Mouse (Mus musculus) CH12.LX (cell line): ENCODE data around the gene Zswim3.

ENCODE experiments used
- CTCF ChIP-seq, 2 experiments: IDR thresholded peaks in 1 of 2; conservative IDR thresholded peaks in 1 of 2; 2 replicates each; pipeline ENCODE4 v1.5.1; 2011 to 2012; ENCODE audit warnings: low read depth in 2 of 2, low read length in 2 of 2, improper control_type of control experiment in 1 of 2, inconsistent platforms in 1 of 2, mild to moderate bottlenecking in 1 of 2, moderate library complexity in 1 of 2
- EP300 ChIP-seq: IDR thresholded peaks from 2 replicates; pipeline ENCODE4 v1.6.1; 2011; ENCODE audit warnings: low read length, improper control_type of control experiment
- ETS1 ChIP-seq: conservative IDR thresholded peaks from 2 replicates; pipeline ENCODE4 v1.6.1; 2012; ENCODE audit warnings: low read depth, mild to moderate bottlenecking, inconsistent platforms, low read length, improper control_type of control experiment, moderate library complexity
- MXI1 ChIP-seq: IDR thresholded peaks from 2 replicates; pipeline ENCODE4 v1.6.1; 2011; ENCODE audit warnings: mild to moderate bottlenecking, low read depth, low read length, improper control_type of control experiment
- PAX5 ChIP-seq: IDR thresholded peaks from 2 replicates; pipeline ENCODE4 v1.6.1; 2012; ENCODE audit warnings: low read length, inconsistent platforms, mixed read lengths
- POLR2A ChIP-seq: IDR thresholded peaks from 2 replicates; pipeline ENCODE4 v1.6.1; 2011; ENCODE audit warnings: low read depth, mild to moderate bottlenecking, improper control_type of control experiment, low read length
- SMC3 ChIP-seq: IDR thresholded peaks from 2 replicates; pipeline ENCODE4 v1.6.1; 2011; ENCODE audit warnings: low read depth, low read length, improper control_type of control experiment
- ZC3H11A ChIP-seq: IDR thresholded peaks from 2 replicates; pipeline ENCODE4 v1.6.1; 2012; ENCODE audit warnings: low read depth, mild to moderate bottlenecking, inconsistent platforms, low read length, improper control_type of control experiment

DNA sequence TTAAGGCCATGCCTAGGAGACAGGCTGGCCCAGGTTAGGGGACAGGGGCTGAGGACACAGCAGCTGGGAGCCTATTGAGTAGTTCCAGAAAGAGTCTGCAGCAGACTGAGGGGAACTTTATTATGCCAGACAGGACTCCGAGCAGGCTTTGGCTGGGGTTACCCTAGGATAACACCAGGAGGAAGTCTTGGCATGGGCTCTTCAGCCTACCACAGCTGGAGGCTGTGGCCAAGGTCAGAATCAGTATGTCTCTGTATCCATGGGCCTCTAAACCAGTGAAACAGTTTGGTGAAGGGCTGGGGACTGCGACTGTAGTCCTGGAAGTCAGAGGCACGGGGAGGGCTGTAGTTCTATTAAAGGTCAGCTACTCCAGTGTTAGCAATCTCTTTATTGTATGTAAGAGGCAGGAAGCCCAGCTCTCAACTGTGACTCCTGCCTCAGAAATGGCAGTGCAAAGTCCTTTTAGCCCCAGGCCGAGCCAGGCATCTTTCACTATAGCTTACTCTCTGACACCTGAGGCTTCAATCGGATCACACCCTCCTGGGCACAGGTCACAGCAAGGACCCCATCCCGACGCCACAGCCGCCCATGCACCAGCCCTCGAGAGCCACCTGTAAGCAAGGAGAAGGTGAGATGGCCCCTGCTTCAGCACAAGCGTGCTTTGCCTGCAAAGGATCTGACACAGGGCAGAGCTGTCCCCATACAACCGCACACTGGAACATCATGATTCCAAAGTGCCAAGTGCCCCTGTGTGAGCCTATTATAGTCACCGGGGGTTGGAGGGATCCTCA lies 12.3 kb upstream of the Zswim3 start:
- TF ChIP-seq EP300, result no peak
- TF ChIP-seq CTCF (conservative IDR thresholded peaks at IDR 0.05 in 1 of 2, IDR thresholded peaks at IDR 0.05 in 1 of 2; ENCODE audit: low read depth in 2 of 2, low read length in 2 of 2), result no peak
- no peak for TF ChIP-seq POLR2A
- no peak for TF ChIP-seq MXI1
- TF ChIP-seq SMC3, result no peak
- TF ChIP-seq PAX5, result no peak
- TF ChIP-seq ZC3H11A, result no peak
- no peak for TF ChIP-seq ETS1
